Mouse (Mus musculus) liver, embryonic 12.5 days (tissue): Measurements from ENCODE around the gene Lpcat4. TPM values are rescaled to one million over a fixed set of nuclear protein-coding genes. Genes with fewer than 3 reads are reported as not detected.
A peak's percentile ranks its signal among the peaks of the same experiment; 100 is the strongest.
"Not testable (repeated sequence)": the region's sequence is repeated elsewhere in the genome, so short reads cannot be mapped to it uniquely, and the experiment has no call there.

ENCODE experiments used
- ATAC-seq: fragments of 200-750 bp; cut with Nextera tagmentation; 2 replicates; pipeline ENCODE4 v1.8.0; 2017; ENCODE audit warnings: moderate number of reproducible peaks, mild to moderate bottlenecking, moderate library complexity
- H3K27ac ChIP-seq: fragments of 300-500 bp; sonication (generic); 2 replicates; pipeline ENCODE4 v1.5.1; 2016; ENCODE audit warnings: mild to moderate bottlenecking
- H3K27me3 ChIP-seq: fragments of 300-500 bp; sonication (generic); replicated peaks from 2 replicates; pipeline ENCODE4 v1.6.1; 2016; ENCODE audit warnings: mild to moderate bottlenecking, moderate library complexity
- H3K36me3 ChIP-seq: fragments of 300-500 bp; sonication (generic); 2 replicates; pipeline ENCODE4 v1.6.1; 2016; ENCODE audit warnings: mild to moderate bottlenecking, moderate library complexity
- H3K4me1 ChIP-seq: fragments of 300-500 bp; sonication (generic); 2 replicates; pipeline ENCODE4 v1.6.1; 2016
- H3K4me2 ChIP-seq: fragments of 300-500 bp; sonication (generic); 2 replicates; pipeline ENCODE4 v1.6.1; 2016; ENCODE audit warnings: mild to moderate bottlenecking, moderate library complexity
- H3K4me3 ChIP-seq: fragments of 300-500 bp; sonication (generic); 2 replicates; pipeline ENCODE4 v1.5.1; 2016; ENCODE audit warnings: mild to moderate bottlenecking, moderate library complexity
- H3K9ac ChIP-seq: fragments of 300-500 bp; sonication (generic); 2 replicates; pipeline ENCODE4 v1.6.1; 2016; ENCODE audit warnings: mild to moderate bottlenecking, moderate library complexity
- H3K9me3 ChIP-seq: fragments of 300-500 bp; sonication (generic); replicated peaks from 2 replicates; pipeline ENCODE4 v1.6.1; 2016; ENCODE audit warnings: mild to moderate bottlenecking, moderate library complexity
- WGBS: fragments of 180-500 bp; shearing (Covaris S2); methylation state at CpG from one replicate; pipeline ENCODE4 v1.1.7; 2016; ENCODE audit not compliant: insufficient replicate concordance; 5-methylcytosine and 5-hydroxymethylcytosine counted together
- polyA plus RNA-seq: library from polyadenylated mRNA; unstranded; fragments of >200 nt; fragmentation: Nextera tagmentation; extraction: Ambion mirVana; gene quantifications from 2 replicates; pipeline ENCODE4 v1.2.1, GENCODE M21; 2016

Lpcat4 gene
- polyA plus RNA-seq, 1 experiment from 2014 or later: 5.9 TPM

GRCm38 (mm10) chr2:112285031-112285390 lies 45.7 kb downstream of the Lpcat4 start:
- ATAC-seq: no peak
- Histone ChIP-seq H3K36me3 (no peaks in the 10 kb centered on the region), H3K4me2 (peak overlapping the region; percentile 86), H3K27me3 (no peaks in the 10 kb centered on the region), H3K27ac (peak overlapping the region; percentile 40; the same call in 1 of the 2 replicates), H3K9me3 (no peaks in the 10 kb centered on the region), H3K4me1 (peaks cover 28% of the 10 kb centered on the region), H3K4me3 (peak overlapping the region; percentile 70), H3K9ac (peak overlapping the region; percentile 74)
- WGBS: 53% methylated on average over 6 of the region's 6 CpGs

DNA sequence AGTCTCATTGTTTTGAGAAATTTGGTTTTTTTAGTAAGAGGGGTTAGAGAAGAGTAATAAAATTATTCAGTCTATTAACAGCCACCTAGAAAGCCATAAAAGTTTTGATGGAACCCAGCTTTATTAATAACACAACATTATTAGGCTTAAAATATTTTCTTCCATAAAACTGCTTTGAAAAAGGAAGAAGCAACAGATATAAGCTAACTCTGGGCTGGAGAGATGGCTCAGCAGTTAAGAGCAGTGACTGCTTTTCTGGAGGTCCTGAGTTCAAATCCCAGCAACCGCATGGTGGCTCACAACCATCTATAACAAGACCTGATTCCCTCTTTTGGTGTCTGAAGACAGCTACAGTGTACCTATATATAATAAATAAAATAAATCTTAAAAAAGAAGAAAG lies 46.8 kb downstream of the Lpcat4 start:
- H3K27ac ChIP-seq, H3K27me3 ChIP-seq, ATAC-seq, H3K36me3 ChIP-seq, H3K4me2 ChIP-seq, H3K4me3 ChIP-seq, H3K9ac ChIP-seq, H3K9me3 ChIP-seq: not testable (repeated sequence)
- 94% methylated on average over 1 of the region's 1 CpGs for WGBS
- peaks cover 28% of the 10 kb centered on the region for H3K4me1 ChIP-seq

DNA sequence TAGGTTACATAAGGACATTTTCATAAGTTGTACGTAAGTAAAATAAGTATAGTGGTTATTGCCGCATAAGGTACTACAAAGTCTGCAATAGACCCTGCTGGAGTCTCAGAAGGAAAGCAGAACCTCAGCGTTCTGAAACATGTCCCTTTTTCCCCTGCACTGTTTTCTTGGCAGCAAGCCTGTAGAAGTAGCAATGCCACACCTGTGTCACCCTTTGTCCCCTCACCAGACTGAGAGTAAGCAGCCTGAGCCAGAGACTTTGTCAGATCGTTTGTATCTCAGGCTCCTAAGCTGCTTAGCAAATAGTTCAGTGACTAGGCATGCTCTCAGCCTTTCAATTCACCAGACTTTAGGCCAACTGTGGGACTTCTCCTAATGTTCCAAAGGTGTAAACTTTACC lies 47.8 kb downstream of the Lpcat4 start:
- Histone ChIP-seq H3K9ac (no peak overlapping the region), H3K4me1 (peaks cover 32% of the 10 kb centered on the region), H3K36me3 (no peaks in the 10 kb centered on the region), H3K27ac (no peak overlapping the region), H3K9me3 (no peaks in the 10 kb centered on the region), H3K27me3 (no peaks in the 10 kb centered on the region), H3K4me2 (no peak overlapping the region), H3K4me3 (no peak overlapping the region)
- no peak for ATAC-seq
- WGBS: 67% methylated on average over 4 of the region's 4 CpGs

DNA sequence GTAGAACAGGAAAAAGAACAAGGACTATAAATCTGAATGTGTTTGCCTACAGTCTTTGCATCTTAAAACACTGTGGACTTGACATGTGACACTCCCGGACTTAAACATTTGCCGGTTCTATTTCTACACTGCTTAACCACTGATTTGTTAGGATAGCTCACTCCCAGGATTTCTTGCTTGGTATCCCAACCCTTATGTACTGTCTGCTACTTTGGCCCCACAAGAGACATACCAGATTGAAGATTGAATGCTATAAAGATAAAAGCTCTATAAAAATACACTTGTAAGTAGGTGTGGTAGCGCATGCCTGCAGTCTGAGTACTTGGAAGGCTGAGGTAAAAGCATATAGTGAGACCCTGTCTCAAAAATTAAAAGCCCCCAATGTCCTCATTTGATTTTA lies 50.2 kb downstream of the Lpcat4 start:
- Histone ChIP-seq H3K9ac (no peak overlapping the region), H3K36me3 (peaks cover 4% of the 10 kb centered on the region; the same call in 1 of the 2 replicates), H3K27me3 (no peaks in the 10 kb centered on the region), H3K4me1 (peaks cover 20% of the 10 kb centered on the region), H3K9me3 (no peaks in the 10 kb centered on the region), H3K4me3 (no peak overlapping the region), H3K27ac (no peak overlapping the region), H3K4me2 (no peak overlapping the region)
- no peak for ATAC-seq
- WGBS: 85% methylated on average over 3 of the region's 3 CpGs

DNA sequence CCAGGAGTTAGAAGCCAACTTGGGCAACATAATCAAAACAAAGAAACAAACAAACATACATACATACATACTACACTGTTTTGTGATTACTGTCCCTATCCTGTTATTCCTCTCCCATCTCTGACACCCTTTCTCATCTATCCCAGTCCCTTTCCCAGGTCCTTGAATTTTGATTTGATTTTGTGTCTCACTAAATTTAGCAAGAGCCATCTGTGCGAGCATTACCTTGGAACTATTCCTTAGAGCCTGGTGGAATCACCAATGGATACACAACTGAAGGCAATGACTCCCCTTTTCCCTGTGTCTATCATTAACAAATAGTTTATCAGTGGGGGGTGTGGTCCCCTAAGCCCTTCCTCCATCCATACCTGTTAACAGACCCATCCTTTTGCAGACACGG lies 53.6 kb downstream of the Lpcat4 start:
- no peaks in the 10 kb centered on the region for H3K9me3 ChIP-seq
- H3K4me1 ChIP-seq: peaks cover 10% of the 10 kb centered on the region; the same call in 1 of the 2 replicates
- no peaks in the 10 kb centered on the region for H3K27me3 ChIP-seq
- H3K36me3 ChIP-seq: peaks cover 8% of the 10 kb centered on the region; the same call in 1 of the 2 replicates
- no peak overlapping the region for H3K27ac ChIP-seq
- no peak for ATAC-seq
- no peak overlapping the region for H3K4me3 ChIP-seq
- no peak overlapping the region for H3K9ac ChIP-seq
- no peak overlapping the region for H3K4me2 ChIP-seq
- WGBS: 67% methylated on average over 2 of the region's 2 CpGs

DNA sequence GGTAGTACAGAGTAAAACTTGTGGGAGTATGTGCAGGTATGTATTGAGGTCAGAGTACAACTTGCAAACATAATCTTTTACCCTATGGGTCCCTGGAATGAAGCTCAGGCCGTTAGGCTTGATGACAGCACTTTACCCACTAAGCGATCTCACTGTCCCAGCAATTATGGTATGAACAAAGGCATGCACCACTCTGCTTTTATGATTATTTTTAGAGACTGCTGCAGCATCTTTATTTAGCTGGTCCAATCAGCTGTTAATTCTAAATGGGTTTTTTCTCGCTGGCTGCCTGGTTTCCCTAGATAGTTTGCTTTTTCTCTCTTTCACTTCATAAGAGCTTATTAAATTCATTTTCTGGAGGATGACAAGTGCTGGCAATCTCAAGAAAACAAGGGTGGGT lies 56.9 kb downstream of the Lpcat4 start:
- Histone ChIP-seq H3K4me2 (no peak overlapping the region), H3K4me1 (peaks cover 10% of the 10 kb centered on the region; the same call in 1 of the 2 replicates), H3K27me3 (no peaks in the 10 kb centered on the region), H3K4me3 (no peak overlapping the region), H3K27ac (no peak overlapping the region), H3K9me3 (no peaks in the 10 kb centered on the region), H3K36me3 (peaks cover 8% of the 10 kb centered on the region; the same call in 1 of the 2 replicates), H3K9ac (no peak overlapping the region)
- WGBS: 85% methylated on average over 3 of the region's 3 CpGs
- no peak for ATAC-seq

Other genes starting within 250 kb of the Lpcat4 start
- not detected in 2 replicates for gene Olfr1309, start 249.2 kb upstream of the Lpcat4 start, polyA plus RNA-seq
- not detected in 2 replicates for gene Olfr1310, start 226.8 kb upstream of the Lpcat4 start, polyA plus RNA-seq
- gene Olfr1311, start 215.1 kb upstream of the Lpcat4 start, polyA plus RNA-seq: not detected in 2 replicates
- not detected in 2 replicates for gene Olfr1312, start 189.2 kb upstream of the Lpcat4 start, polyA plus RNA-seq
- gene Olfr1313, start 161.6 kb upstream of the Lpcat4 start, polyA plus RNA-seq: not detected in 2 replicates
- gene Olfr1314, start 142.7 kb upstream of the Lpcat4 start, polyA plus RNA-seq: not detected in 2 replicates
- not detected in 2 replicates for gene Olfr1315-ps1, start 124.0 kb upstream of the Lpcat4 start, polyA plus RNA-seq
- not detected in 2 replicates for gene Olfr1316, start 104.5 kb upstream of the Lpcat4 start, polyA plus RNA-seq
- not detected in 2 replicates for gene Olfr1317, start 99.1 kb upstream of the Lpcat4 start, polyA plus RNA-seq
- not detected in 2 replicates for gene Olfr1318, start 85.3 kb upstream of the Lpcat4 start, polyA plus RNA-seq
- not detected in 2 replicates for gene Nutm1, start 19.8 kb downstream of the Lpcat4 start, polyA plus RNA-seq
- 211 and 213 TPM in 2 replicates for gene Nop10, start 22.5 kb downstream of the Lpcat4 start, polyA plus RNA-seq
- gene Slc12a6, start 26.4 kb downstream of the Lpcat4 start, polyA plus RNA-seq: 7.0 and 7.4 TPM in 2 replicates
- gene Gm21985, start 26.8 kb downstream of the Lpcat4 start, polyA plus RNA-seq: not detected in 2 replicates
- gene Emc4, start 128.6 kb downstream of the Lpcat4 start, polyA plus RNA-seq: 50.6 and 53.4 TPM in 2 replicates
- gene Katnbl1, start 139.7 kb downstream of the Lpcat4 start, polyA plus RNA-seq: 25.9 and 29.1 TPM in 2 replicates
- 15.3 and 16.1 TPM in 2 replicates for gene Emc7, start 215.5 kb downstream of the Lpcat4 start, polyA plus RNA-seq
- not detected in 2 replicates for gene Chrm5, start 241.3 kb downstream of the Lpcat4 start, polyA plus RNA-seq